Mouse (Mus musculus): ENCODE data around the gene Cdca3. TPM values are rescaled to one million over a fixed set of nuclear protein-coding genes. Genes with fewer than 3 reads are reported as not detected.
"Not testable (repeated sequence)": the region's sequence is repeated elsewhere in the genome, so short reads cannot be mapped to it uniquely, and the experiment has no call there.

Cdca3 gene
- total RNA-seq, 2 experiments from 2014 or later, result 1.5 to 1.8 TPM

DNA sequence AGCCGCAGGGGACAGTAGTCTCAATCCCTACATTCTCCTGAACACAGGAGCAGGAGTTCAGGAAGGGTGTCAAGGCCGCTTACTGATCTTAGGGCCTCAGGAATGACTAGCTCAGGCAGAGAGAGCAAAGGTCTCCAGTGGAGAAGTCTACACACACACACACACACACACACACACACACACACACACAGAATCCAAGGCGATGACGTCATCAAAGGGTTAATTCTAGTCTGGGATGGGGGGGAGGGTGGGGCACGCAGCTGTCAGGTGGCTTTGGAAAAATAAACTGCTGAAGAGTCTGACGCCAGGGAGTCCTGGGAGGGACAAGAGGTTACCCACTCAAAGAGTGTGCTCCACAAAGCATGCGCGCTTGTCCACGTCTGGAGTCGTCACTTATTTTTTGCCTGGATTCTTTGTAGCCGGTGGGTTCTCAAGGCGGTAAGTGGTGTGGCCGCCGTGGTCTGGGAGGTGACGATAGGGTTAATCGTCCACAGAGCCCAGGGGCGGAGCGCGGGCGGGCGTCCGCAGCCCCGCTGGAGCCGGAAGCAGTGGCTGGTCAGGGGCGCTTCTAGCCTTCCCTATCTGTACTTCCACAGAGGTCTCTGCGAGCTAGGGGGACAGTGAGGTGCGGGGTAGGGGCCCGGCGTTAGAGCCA, 20.9 kb upstream of the Cdca3 start, which contains the start of gene Spsb2:
Spsb2 (plus strand) TSS at position 304 of the 655 bp plus-strand sequence.
- intact Hi-C loops (cut with DNase I), result no loop called here
- peak in 1 of 2 experiments; percentile 48 for DNase-seq (ENCODE audit: low spot score in 2 of 2)

DNA sequence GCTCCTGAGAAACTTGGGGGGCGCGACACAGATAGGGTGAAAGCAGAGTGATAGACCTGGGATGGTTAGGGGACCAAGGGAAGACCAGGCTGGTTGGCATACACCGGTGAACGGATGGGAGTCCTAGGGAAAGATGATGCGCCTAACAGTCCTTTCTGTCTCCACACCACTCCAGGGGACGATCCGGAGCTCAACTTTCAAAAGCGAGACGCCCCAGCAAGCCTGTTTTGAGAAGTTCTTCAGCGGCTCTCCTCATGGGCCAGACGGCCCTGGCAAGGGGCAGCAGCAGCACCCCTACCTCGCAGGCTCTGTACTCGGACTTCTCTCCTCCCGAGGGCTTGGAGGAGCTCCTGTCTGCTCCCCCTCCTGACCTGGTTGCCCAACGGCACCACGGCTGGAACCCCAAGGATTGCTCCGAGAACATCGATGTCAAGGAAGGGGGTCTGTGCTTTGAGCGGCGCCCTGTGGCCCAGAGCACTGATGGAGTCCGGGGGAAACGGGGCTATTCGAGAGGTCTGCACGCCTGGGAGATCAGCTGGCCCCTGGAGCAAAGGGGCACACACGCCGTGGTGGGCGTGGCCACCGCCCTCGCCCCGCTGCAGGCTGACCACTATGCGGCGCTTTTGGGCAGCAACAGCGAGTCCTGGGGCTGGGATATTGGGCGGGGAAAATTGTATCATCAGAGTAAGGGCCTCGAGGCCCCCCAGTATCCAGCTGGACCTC, 20.1 kb upstream of the Cdca3 start:
- intact Hi-C loops (cut with DNase I), result no loop called here
- peak; percentile 61 to 66 for DNase-seq (ENCODE audit: low spot score in 2 of 2)

DNA sequence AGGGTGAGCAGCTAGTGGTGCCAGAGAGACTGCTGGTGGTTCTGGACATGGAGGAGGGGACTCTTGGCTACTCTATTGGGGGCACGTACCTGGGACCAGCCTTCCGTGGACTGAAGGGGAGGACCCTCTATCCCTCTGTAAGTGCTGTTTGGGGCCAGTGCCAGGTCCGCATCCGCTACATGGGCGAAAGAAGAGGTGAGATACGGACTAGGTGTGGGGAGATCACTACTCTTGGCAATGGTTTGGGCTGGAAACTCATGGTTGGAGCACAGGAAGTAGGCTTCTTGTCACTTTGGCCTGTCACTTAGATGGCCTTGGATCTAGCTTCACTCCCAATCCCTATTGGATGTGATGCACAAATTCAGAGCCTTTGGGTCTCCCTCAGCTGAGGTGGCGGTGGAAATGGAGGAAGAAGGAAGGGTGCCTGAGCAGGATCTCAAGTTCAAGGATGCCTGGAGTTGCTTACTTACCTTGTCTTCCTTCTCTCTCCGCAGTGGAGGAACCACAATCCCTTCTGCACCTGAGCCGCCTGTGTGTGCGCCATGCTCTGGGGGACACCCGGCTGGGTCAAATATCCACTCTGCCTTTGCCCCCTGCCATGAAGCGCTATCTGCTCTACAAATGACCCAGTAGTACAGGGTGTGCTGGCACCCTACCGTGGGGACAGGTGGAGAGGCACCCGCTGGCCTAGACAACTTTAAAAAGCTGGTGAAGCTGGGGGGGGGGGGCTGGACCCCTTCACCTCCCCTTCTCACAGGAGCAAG, 19.4 kb upstream of the Cdca3 start:
- intact Hi-C loops (cut with DNase I), result no loop called here
- no peak for DNase-seq (ENCODE audit: low spot score in 2 of 2)

DNA sequence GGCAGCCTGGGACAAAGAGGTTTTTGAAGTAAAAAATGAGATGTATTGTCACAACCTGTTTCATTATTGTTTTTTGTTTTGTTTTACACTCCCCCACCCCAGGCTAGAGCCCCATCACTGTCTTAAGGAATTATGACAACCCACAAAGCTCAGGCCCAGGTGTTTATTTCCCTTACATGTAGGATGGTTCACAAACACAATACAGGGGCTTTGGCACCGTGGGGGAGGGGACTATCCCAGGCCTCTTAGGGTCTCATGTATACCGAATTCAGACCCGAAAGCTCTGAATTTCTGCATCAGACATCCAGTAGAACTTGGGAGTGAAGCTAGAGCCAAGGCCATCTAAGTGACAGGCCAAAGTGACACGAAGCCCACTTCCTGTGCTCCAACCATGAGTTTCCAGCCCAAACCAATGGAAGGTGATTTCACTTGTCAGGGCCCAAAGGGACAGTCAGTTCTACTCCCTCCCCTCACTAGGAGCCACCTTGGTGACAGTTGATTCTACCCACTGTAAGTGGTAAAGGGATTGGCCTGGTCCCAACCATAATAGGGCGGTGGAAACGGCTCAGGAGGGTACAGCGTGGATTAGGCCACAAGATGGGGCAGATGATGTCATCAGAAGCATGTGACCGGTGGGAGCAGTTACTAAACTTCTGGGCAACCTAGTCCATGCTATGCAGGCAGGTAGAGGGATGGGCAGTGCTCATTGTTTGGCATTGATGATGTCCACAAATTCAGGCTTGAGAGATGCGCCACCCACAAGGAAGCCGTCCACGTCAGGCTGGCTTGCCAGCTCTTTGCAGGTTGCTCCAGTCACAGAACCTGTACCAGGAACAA, 18.6 kb upstream of the Cdca3 start:
- DNase-seq (ENCODE audit: low spot score in 2 of 2); intact Hi-C loops (cut with DNase I): not testable (repeated sequence)

DNA sequence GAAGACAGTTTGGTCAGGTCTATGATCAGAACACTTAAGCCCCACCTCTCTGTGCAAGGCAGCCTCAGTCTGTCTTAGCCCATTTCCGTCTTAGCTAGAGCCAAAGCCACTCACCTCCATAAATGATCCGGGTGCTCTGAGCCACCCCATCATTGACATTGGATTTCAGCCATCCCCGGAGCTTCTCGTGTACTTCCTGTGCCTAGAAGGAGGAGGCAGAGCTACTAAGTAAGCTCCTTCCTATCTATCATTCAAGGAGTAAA, 18.0 kb upstream of the Cdca3 start:
- no peak for DNase-seq (ENCODE audit: low spot score in 2 of 2)
- intact Hi-C loops (cut with DNase I), result no loop called here

DNA sequence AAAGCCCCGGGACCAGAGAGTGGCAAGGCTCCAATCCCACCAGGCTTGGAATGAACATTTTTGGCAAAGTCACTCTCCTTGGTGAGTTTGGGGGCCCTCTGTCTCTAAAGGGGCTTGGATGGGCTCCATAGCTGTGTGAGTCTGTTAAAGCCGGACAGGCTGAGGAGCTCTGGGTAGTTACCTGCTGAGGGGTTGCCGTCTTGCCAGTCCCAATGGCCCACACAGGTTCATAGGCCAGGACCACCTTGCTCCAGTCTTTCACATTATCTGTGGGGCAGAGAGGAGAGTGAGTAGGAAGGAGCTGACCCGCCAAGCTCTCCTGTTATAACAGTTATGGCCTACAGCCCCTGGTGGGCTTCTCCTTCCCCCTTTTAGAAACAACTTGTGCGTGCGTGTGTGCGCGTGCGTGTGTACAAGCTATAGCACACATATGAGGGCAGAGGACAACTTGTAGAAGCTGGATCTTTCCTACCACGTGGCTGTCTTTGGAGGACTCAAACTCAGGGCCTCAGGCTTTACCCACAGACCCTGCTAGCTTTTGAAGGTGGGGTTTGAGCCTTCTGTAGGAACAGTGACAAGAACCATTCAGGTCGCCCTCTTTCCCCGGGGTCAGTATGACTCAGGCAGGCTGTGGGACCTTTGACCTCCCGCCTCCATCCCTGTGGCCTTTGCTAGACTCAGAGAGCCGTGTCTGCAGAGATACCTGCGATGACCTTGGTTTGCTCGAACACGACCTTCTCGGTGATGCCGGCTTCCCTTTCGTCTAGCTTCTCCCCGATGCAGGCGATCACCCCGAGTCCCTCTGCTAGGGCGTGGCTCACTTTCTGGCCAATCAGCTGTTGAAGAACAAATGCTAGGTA, 17.4 kb upstream of the Cdca3 start:
- intact Hi-C loops (cut with DNase I), result loop anchor here (2.0 kb wide), 1 partner anchor 43 kb away; the partner anchor contains the start of gene Eno2
- no peak for DNase-seq (ENCODE audit: low spot score in 2 of 2)

DNA sequence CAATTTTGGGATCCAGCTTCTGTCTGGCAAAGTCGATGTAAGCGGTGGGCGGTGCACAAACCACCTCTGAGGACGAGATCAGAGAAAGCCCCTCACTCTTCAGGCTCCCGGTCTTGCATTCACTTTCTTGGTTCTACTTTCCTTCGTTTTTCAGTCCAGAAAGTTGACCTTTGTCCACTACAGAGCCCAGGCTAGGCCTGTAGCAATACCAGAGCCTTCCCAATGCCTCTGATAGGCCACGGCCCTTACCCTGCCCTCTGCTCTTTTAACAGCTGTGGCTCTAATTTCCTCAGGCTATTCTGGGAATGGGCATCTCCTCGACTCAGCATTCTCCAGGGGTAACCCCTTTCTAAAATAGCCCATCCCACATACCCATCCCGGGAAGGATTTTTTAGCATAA, 16.5 kb upstream of the Cdca3 start:
- peak in 1 of 2 experiments; percentile 32 for DNase-seq (ENCODE audit: low spot score in 2 of 2)
- intact Hi-C loops (cut with DNase I), result loop anchor here (2.0 kb wide), 1 partner anchor 44 kb away; the partner anchor contains the start of gene Eno2

DNA sequence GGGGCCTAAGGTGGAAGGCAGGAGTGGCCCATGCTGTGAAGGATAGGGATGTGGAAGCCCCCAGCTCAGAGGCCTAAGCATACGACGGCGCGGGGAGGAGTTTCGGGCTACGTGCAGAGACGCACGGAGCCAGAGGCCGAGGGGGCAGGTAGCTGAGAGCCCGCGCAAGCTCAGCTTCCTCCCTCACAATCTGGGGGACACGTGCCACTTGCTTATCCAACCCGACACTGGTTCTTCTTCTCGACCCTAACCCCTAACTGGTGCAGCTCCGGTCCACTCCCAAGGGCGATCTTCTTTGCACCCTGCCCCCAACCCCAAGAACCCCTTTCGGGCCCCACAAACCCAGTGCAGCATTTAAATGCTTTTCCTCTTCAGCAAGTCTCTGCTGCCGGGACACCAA, 15.9 kb upstream of the Cdca3 start:
- intact Hi-C loops (cut with DNase I), result loop anchor here (2.0 kb wide), 1 partner anchor 45 kb away; the partner anchor contains the start of gene Eno2

DNA sequence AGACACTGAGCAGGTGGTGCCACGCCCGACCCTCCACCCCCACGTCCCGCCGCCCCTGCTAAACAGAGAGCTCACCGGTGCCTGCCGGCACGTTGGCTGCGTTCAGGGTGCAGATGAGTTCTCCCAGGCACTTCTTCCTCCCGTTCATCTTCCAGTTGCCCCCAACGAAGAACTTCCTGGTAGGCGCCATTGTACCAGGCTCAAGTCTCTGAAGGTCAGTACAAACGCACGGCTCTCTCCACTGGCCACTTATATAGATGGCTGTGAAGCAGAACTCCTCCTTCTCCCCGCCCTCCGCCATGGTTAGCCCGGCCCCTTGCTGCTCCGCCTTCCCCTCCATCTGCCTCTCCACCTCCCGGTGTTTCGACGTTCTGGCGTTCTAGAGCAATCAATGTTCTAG, 15.4 kb upstream of the Cdca3 start, which contains the start of gene Tpi1:
Tpi1 (minus strand) TSS at position 364 of the 400 bp plus-strand sequence.
- intact Hi-C loops (cut with DNase I), result loop anchor here (2.0 kb wide), 1 partner anchor 45 kb away; the partner anchor contains the start of gene Eno2
- DNase-seq (ENCODE audit: low spot score in 2 of 2), result peak; percentile 87 to 89

More for the DNA sequence above, 15.9 kb upstream of the Cdca3 start:
- peak; percentile 68 to 80 for DNase-seq (ENCODE audit: low spot score in 2 of 2)

DNA sequence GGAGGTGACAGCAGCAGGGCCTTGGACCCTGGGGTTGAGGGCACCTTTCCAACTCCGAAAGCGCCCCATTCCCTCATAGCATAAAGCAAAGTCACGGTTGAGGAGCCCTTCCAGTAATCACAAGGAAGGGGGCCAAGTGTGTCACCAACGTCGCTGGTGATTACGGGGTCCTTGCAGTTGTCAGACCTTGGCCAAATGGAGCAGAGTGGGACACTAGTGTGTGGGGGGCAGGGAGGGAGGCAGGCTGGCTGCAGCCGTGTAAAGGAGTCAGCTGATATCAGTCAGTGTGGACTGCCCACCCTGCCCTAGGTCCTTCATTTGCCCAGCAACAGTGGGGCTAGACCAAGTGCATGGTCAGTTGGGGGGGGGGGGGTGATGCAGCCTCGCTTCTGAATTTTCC, 14.9 kb upstream of the Cdca3 start:
- intact Hi-C loops (cut with DNase I), result no loop called here
- DNase-seq (ENCODE audit: low spot score in 2 of 2), result no peak

DNA sequence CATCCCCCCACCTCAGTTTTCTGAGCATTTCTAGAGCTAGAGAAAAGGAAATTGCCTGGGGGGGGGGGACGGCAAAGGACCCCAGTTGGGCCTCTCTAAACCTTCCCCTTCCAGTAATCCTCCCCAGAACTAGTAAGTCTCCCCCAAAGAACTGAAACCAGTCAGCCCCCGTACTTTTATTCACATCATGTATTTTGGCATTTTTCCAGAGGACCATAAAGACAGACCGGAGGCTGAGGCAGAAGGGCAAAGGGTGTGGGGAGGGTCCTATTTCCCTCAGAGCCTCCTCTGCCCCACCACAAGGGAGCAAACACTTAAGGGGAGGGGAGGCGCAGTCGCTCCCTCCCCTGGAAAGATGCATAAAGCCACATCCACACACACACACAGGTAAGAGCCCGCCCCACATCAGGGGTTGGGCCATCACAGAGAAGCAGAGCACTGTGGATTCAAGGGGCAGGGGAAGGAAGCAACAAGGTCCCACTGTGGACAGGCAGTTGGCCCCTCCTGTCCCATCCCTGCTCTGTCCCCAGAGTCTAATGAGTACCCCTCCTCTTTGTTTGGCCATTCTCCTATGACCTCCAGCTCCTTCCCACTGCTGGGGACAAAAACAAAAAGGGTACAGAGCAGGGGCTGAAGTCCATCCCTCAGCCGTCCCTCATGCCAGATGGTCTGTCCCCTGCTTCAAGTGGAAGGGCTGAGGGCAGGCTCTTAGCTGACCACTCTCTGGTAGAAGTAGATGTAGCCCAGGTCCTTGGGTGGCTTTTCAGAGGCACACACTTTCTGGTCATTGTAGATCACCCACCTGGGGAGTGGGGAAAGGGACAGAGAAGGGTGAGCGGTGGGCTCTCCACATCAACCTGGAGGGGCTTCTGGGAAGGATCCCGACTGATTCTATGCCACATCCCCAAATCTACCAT, 14.2 kb upstream of the Cdca3 start:
- intact Hi-C loops (cut with DNase I), result no loop called here
- DNase-seq (ENCODE audit: low spot score in 2 of 2), result no peak

DNA sequence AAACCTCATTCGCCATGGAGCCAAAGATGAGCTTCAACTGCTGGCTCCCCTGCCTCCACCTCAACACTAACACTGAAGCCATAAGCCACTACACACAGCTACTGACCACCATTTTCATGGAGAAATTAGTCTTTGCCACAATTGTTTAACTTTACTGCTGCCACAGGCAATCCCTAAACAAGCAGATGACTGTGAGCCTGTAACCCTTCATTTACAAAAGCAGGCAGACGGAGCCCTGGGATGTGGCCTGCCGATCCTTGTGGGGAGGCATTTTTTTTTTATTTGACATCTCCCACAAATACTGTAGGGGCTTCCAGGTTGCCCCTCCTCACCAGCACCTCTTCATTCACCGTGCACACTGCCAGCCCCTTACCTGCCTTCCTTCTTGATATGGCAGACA, 12.7 kb upstream of the Cdca3 start:
- intact Hi-C loops (cut with DNase I), result no loop called here
- DNase-seq (ENCODE audit: low spot score in 2 of 2), result no peak

DNA sequence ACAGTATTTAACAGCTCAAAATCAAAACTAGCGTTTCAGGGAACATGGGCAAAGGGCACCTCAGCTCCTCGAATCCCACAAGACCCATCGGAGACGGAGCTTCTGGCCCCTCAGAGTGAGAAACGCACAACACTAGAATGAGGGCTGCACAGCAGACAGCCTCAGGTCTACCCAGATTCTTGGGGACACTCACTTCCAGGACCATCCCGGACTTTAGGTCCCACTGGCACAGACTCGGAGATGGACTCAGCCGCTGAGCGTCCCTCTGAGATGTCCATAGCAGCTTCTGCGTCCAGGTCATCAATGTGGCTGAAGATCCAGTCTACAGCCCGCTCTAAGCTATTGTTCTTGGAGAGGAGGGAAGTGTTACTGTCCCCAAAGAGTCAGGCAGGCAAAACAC, 12.2 kb upstream of the Cdca3 start:
- no peak for DNase-seq (ENCODE audit: low spot score in 2 of 2)
- intact Hi-C loops (cut with DNase I), result no loop called here

DNA sequence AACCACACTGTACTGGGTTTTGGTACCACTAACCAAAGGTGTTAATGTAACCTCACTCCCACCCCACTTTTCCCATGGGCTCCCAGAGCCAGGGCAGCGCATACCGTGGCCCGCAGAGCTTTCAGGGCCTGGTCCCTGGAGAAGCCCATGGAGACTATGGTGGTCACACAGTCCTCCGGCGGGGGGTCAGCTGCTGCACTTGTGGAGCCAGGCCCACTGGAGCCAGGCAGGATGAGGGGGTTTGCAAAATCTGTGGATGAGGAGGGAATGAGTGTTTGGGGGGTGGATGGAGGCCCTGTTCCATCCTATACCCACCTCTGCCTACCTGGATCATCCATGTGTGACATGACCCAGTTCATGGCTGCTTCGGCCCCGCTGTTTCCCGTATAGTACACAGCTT, 11.8 kb upstream of the Cdca3 start:
- intact Hi-C loops (cut with DNase I), result no loop called here
- DNase-seq (ENCODE audit: low spot score in 2 of 2), result no peak

DNA sequence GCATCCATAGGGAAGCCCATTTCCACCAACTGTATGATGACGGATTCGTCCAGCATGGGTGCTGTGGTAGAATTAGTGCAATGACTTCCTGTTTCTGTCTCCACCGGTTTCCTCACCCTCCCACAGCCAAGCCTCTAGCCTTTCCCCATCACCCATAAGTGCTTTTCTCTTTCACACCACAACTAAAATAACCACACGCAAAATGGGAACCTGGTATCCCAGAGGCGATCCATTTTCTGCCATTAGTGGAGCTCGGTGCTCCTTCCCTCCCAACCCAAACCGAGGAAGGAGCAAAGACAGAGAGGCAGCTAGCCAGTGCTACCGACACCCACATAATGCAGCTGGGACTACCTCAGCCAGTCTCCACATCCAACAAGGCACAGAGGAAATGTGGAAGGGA, 11.4 kb upstream of the Cdca3 start:
- peak in 1 of 2 experiments; percentile 38 for DNase-seq (ENCODE audit: low spot score in 2 of 2)
- intact Hi-C loops (cut with DNase I), result no loop called here

DNA sequence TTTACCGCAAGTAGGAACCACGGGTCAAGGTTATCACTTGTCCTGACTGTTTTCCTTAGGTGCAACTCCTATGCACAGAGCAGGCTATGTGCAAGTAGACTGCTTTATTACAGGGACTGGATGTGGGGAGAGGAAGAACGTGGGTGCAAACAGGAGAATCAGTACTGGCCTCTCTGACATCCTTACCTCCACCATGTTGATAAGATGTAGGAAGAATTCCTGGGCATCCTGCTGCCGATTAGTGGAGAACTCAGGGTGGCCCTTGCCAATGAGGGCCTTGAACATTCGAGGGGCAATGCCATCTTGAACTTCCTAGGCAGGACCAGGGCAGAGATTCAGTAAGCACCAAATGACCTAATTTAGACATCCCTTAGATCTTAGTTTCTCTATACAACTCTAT, 8.5 kb upstream of the Cdca3 start:
- intact Hi-C loops (cut with DNase I), result no loop called here
- no peak for DNase-seq (ENCODE audit: low spot score in 2 of 2)

DNA sequence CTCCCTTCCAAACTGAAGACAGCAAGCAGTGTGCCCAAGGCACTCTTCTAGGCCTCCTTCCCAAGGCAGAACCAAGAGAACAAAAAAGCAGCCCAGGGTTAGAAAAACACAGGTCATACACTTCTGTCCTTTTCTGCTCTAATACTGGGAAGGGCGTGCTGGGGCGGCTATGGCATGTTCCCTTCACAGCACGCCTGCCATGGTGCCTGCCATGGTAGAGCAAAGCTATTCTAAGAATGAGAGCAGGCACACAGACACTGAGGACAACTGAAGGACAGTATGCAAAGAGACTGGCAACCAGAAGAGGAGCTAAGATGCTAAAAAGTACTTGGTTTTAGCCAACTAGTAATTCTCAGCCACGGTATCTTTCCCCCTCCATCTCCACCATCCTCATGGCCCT, 7.3 kb upstream of the Cdca3 start:
- no peak for DNase-seq (ENCODE audit: low spot score in 2 of 2)
- intact Hi-C loops (cut with DNase I), result no loop called here
